Mouse (Mus musculus) midbrain, embryonic 14.5 days (tissue): ENCODE measurements at regions not wholly inside any gene's neighbourhood (a gene's known extent, or its start where the extent isn't known, plus 50 kb on each side); places are given as distances from the start of the nearest gene placed in this dataset.

Source experiments
- ATAC-seq: fragments of 200-750 bp; cut with Nextera tagmentation; 2 replicates; pipeline ENCODE4 v1.8.0; 2017; ENCODE audit warnings: moderate number of reproducible peaks, moderate library complexity; ENCODE audit not compliant: low FRiP score, low TSS enrichment
- DNase-seq: peaks from one replicate; pipeline ENCODE4 v3.0.0-alpha.2; 2015
- H3K27ac ChIP-seq: fragments of 300-500 bp; sonication (generic); replicated peaks from 2 replicates; pipeline ENCODE4 v1.5.1; 2014; ENCODE audit warnings: mild to moderate bottlenecking, low read depth, low read length, moderate library complexity
- H3K27me3 ChIP-seq: fragments of 300-500 bp; sonication (generic); 2 replicates; pipeline ENCODE4 v1.6.1; 2014; ENCODE audit warnings: low read length, control low read depth, mixed read lengths; ENCODE audit not compliant: control insufficient read depth, insufficient read depth
- H3K36me3 ChIP-seq: fragments of 300-500 bp; sonication (generic); 2 replicates; pipeline ENCODE4 v1.6.1; 2014; ENCODE audit warnings: low read length, control low read depth; ENCODE audit not compliant: control insufficient read depth, insufficient read depth
- H3K4me1 ChIP-seq: fragments of 300-500 bp; sonication (generic); 2 replicates; pipeline ENCODE4 v1.6.1; 2014; ENCODE audit warnings: mild to moderate bottlenecking, antibody characterized with exemption, low read length, control low read depth; ENCODE audit not compliant: control insufficient read depth, insufficient read depth
- H3K4me2 ChIP-seq: fragments of 300-500 bp; sonication (generic); 2 replicates; pipeline ENCODE4 v1.6.1; 2014; ENCODE audit warnings: mild to moderate bottlenecking, low read length, moderate library complexity
- H3K4me3 ChIP-seq: fragments of 300-500 bp; sonication (generic); replicated peaks from 2 replicates; pipeline ENCODE4 v1.5.1; 2014; ENCODE audit warnings: low read depth, low read length
- H3K9ac ChIP-seq: fragments of 300-500 bp; sonication (generic); replicated peaks from 2 replicates; pipeline ENCODE4 v1.6.1; 2014; ENCODE audit warnings: mild to moderate bottlenecking, low read length, moderate library complexity
- H3K9me3 ChIP-seq: fragments of 300-500 bp; sonication (generic); 2 replicates; pipeline ENCODE4 v1.6.1; 2016; ENCODE audit warnings: low read length, control low read depth, mixed read lengths; ENCODE audit not compliant: control insufficient read depth
- WGBS: fragments of 180-500 bp; shearing (Covaris S2); extraction: QIAGEN DNeasy Blood & Tissue Kit; methylation state at CpG from one replicate; pipeline ENCODE4 v1.1.7; 2014; 5-methylcytosine and 5-hydroxymethylcytosine counted together

DNA sequence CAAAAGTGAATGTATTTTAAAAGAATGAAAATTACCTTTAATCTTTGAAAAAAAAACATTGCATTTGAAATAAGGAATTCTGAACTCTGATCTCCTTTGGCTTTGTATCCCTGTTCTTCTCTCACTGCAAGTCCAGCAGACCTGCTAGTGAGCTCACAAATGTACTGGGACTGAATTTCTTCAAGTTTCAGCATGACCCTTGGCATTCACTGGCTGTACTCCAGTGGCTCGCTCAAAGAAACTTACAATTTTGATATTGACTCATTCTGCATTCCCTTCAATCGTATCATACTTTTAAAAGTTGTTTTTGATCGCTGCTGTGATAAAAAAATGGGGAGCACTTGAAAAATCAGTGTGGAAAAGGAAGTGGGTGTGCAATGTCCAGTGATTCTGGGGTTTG, 456.6 kb downstream of the Cd109 start:
- WGBS = 85% methylated on average over 3 of the region's 3 CpGs
- ATAC-seq = no peak

DNA sequence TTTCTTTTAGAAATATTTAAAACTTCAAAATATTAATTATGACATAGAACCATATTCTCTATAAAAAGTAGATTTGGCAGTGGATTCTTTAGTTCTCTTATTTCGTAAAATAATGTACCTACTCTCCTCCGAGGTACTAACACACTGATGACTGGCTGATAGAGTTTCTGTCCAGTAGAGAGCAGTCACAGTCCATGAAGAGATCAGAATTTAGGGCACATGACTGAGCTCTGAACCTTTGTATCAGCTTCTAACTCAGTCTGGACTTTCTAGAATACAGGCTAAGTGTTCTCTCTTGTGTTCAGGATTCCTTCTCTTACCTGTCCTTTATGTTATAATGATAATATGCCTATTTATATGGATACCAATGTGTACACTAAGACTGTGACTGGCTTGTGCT, 494.3 kb downstream of the Cd109 start:
- Histone ChIP-seq H3K9ac (no peak overlapping the region), H3K36me3 (no peaks in the 10 kb centered on the region), H3K27ac (no peak overlapping the region), H3K4me1 (no peaks in the 10 kb centered on the region), H3K4me2 (no peak overlapping the region), H3K27me3 (no peaks in the 10 kb centered on the region), H3K9me3 (no peaks in the 10 kb centered on the region), H3K4me3 (no peak overlapping the region)
- WGBS = 84% methylated on average over 2 of the region's 2 CpGs
- DNase-seq = peak; percentile 51
- ATAC-seq = peak; percentile 48; the same call in 1 of the 2 replicates

More for the DNA sequence above, 456.6 kb downstream of the Cd109 start:
- Histone ChIP-seq H3K36me3 (no peaks in the 10 kb centered on the region), H3K27me3 (no peaks in the 10 kb centered on the region), H3K4me2 (no peak overlapping the region), H3K4me3 (no peak overlapping the region), H3K27ac (no peak overlapping the region), H3K9ac (no peak overlapping the region), H3K9me3 (no peaks in the 10 kb centered on the region), H3K4me1 (no peaks in the 10 kb centered on the region)
- no peak for DNase-seq

DNA sequence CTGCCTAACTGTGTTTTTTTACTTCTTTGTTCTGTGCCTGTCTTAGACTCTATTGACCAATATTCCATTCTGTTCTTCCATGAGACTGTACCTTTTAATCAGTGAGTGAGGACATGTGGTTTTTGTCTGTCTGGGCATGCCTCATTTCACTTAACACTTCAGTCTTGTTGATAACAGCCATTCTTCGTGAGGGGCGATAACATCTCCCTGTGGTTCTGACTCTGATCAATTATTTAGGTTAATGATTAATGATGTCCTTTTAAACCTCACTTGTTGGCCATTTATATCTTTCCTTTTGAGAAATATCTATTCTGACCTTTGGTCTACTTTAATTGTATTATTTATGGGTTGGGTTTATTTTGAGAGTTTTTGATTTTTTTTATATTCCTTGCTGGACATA, 496.0 kb downstream of the Cd109 start:
- DNase-seq (no peak), ATAC-seq (no peak)
- Histone ChIP-seq H3K9me3 (no peaks in the 10 kb centered on the region), H3K27ac (no peak overlapping the region), H3K4me2 (no peak overlapping the region), H3K27me3 (no peaks in the 10 kb centered on the region), H3K4me1 (no peaks in the 10 kb centered on the region), H3K36me3 (no peaks in the 10 kb centered on the region), H3K9ac (no peak overlapping the region), H3K4me3 (no peak overlapping the region)
- WGBS = 88% methylated on average over 2 of the region's 2 CpGs

DNA sequence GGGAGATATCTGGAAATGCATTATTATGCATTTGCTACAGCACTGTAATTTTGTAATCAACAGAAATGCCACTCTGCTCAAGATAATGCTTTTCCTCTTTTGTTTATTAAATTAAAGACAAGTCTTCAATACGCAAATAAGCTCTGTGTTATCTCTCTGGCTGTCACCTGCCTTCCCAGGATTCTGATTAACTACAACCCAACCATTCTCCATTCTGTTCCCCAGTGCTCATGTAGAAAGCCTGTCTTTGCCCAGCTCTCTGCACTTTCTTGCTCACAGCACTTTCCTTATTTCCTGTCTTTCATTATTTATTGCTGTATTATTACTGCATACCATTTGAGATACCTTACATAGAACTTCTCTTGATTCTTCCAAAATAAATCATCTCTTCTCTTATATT, 525.6 kb downstream of the Cd109 start:
- no peak for ATAC-seq
- H3K27ac ChIP-seq = no peak overlapping the region
- no peaks in the 10 kb centered on the region for H3K27me3 ChIP-seq
- no peak overlapping the region for H3K9ac ChIP-seq
- H3K4me3 ChIP-seq = no peak overlapping the region
- H3K9me3 ChIP-seq = no peaks in the 10 kb centered on the region
- H3K4me2 ChIP-seq = no peak overlapping the region
- WGBS = 88% methylated on average over 1 of the region's 1 CpGs
- H3K36me3 ChIP-seq = no peaks in the 10 kb centered on the region
- H3K4me1 ChIP-seq = no peaks in the 10 kb centered on the region
- no peak for DNase-seq

DNA sequence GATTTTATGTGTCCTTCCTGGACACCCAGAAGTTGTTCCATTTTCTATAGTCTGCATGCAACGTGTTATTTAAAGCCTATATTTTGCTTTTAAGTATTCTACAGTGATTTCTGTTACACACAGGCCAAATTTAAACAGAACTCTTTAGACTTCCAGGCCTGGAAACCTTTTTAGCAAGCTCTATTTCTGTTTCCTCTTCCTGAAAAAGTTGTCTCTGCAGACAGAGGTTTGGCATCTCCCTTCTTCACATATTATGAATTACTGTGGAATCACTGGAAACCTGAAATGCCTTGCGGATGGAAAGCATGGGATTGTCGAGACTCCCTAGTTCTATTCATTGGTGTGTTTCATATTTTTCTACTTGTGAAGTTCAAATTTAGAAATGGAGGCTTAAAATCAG, 530.7 kb downstream of the Cd109 start:
- no peak for ATAC-seq
- DNase-seq = no peak
- no peaks in the 10 kb centered on the region for H3K36me3 ChIP-seq
- 82% methylated on average over 3 of the region's 3 CpGs for WGBS
- H3K4me3 ChIP-seq = no peak overlapping the region
- no peaks in the 10 kb centered on the region for H3K9me3 ChIP-seq
- no peak overlapping the region for H3K4me2 ChIP-seq
- H3K9ac ChIP-seq = no peak overlapping the region
- H3K4me1 ChIP-seq = no peaks in the 10 kb centered on the region
- no peak overlapping the region for H3K27ac ChIP-seq
- no peaks in the 10 kb centered on the region for H3K27me3 ChIP-seq

DNA sequence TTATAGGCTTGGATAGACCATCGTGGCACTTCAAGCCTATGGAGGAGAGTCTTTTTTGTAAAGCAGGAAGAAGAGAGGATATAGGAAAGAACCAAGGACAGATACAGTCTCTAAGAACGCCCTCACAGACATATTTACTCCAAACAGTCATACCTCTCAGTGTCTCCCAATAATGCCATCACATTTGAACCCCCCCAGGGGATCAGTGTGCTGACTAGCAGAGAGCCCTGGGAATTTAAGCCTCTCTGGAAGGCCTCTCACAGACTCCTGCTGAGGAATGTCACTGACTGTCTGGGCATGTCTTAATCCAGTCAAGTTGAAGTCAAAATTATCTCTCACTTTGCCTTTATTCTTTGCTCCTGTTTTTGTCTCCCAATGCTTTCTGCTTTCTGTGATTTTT, 550.2 kb downstream of the Cd109 start:
- no peaks in the 10 kb centered on the region for H3K4me1 ChIP-seq
- 41% methylated on average over 2 of the region's 2 CpGs for WGBS
- H3K27me3 ChIP-seq = no peaks in the 10 kb centered on the region
- no peak overlapping the region for H3K4me2 ChIP-seq
- H3K9ac ChIP-seq = no peak overlapping the region
- H3K9me3 ChIP-seq = no peaks in the 10 kb centered on the region
- ATAC-seq (no peak), DNase-seq (no peak)
- no peak overlapping the region for H3K4me3 ChIP-seq
- no peak overlapping the region for H3K27ac ChIP-seq
- no peaks in the 10 kb centered on the region for H3K36me3 ChIP-seq

DNA sequence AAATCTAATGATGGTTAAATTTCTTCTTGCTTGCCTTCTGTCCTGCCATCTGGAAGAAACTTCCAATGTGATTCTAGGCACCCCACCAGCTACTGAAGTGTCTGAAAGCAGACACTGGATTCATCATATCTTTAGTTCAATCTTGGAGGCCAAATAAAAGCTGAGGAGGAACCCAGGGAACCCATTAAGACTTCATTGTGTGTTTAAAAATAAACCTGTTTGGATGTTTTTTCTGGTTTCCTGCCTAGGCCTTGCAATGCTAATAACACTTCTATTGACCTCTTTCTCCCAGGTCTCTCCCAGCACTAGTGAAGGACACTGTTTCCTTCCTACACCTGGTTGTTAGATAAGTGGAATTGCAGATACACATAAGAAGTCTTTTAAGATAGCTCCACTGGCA, 545.6 kb downstream of the Col12a1 start:
- no peak overlapping the region for H3K27ac ChIP-seq
- no peak for ATAC-seq
- H3K9ac ChIP-seq = no peak overlapping the region
- no peaks in the 10 kb centered on the region for H3K9me3 ChIP-seq
- no peak for DNase-seq
- no peaks in the 10 kb centered on the region for H3K36me3 ChIP-seq
- no peaks in the 10 kb centered on the region for H3K4me1 ChIP-seq
- no peak overlapping the region for H3K4me3 ChIP-seq
- no peak overlapping the region for H3K4me2 ChIP-seq
- no peaks in the 10 kb centered on the region for H3K27me3 ChIP-seq

DNA sequence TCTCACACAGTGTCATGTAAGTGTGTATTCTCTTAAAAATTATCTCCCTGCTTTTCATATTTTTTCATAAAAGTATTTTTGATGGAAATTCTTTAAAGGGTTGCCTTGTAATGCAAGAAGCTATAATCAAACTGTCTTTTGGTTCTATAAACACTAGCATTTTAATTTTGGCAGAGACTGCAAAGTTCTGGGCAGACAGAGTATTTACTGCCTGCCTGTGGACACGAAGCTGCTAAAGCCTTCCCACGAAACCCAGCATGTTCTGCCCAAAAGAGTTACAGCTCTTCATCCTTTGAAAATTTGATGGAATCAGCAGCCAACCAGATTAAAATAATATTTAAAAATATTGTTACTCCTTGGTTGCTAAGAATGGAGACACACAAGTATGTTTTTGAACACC, 538.7 kb downstream of the Col12a1 start:
- WGBS = 86% methylated on average over 2 of the region's 2 CpGs

DNA sequence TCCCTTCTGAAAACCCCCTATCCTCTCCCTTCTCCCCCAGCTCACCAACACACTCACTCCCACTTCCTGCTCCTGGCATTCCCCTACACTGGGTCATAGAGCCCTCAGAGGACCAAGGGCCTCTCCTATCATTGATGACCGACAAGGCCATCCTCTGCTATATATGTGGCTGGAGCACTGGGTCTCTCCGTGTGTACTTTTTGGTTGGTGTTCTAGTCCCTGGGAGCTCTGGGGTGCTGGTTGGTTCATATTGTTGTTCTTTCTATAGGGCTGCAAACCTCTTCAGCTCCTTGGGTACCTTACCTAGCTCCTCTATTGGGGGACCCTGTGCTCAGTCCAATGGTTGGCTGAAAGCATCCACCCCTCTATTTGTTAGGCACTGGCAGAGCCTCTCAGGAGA, 523.2 kb downstream of the Col12a1 start:
- Histone ChIP-seq H3K9me3 (no peaks in the 10 kb centered on the region), H3K27ac (no peak overlapping the region), H3K36me3 (no peaks in the 10 kb centered on the region), H3K4me2 (no peak overlapping the region), H3K4me1 (no peaks in the 10 kb centered on the region), H3K4me3 (no peak overlapping the region), H3K27me3 (no peaks in the 10 kb centered on the region), H3K9ac (no peak overlapping the region)
- no peak for DNase-seq
- no peak for ATAC-seq
- 89% methylated on average over 2 of the region's 2 CpGs for WGBS

More for the DNA sequence above, 538.7 kb downstream of the Col12a1 start:
- no peaks in the 10 kb centered on the region for H3K4me1 ChIP-seq
- no peak overlapping the region for H3K4me2 ChIP-seq
- no peaks in the 10 kb centered on the region for H3K27me3 ChIP-seq
- DNase-seq = no peak
- H3K4me3 ChIP-seq = no peak overlapping the region
- no peak overlapping the region for H3K9ac ChIP-seq
- H3K27ac ChIP-seq = no peak overlapping the region
- no peaks in the 10 kb centered on the region for H3K9me3 ChIP-seq
- ATAC-seq = no peak
- no peaks in the 10 kb centered on the region for H3K36me3 ChIP-seq
